Mouse (Mus musculus): Measurements from ENCODE around the gene Lrrc75b. TPM values are rescaled to one million over a fixed set of nuclear protein-coding genes. Genes with fewer than 3 reads are reported as not detected.
"Not testable (repeated sequence)": the region's sequence is repeated elsewhere in the genome, so short reads cannot be mapped to it uniquely, and the experiment has no call there.

The Lrrc75b gene
- polyA plus RNA-seq, 1 experiment, result 8.9 TPM

GRCm38 (mm10) chr10:75551175-75551574 is 9.0 kb downstream of the Lrrc75b start:
- no peak overlapping the region for H3K27ac ChIP-seq (ENCODE audit: insufficient read depth, low read length)
- no peaks in the 10 kb centered on the region; the same call in 1 of the 2 replicates for H3K4me1 ChIP-seq (ENCODE audit: control insufficient read depth, insufficient read depth, low read length)
- TF ChIP-seq POLR2A (IDR thresholded peaks at IDR 0.05; ENCODE audit: extremely low read depth, insufficient read depth, low read length) (no peak), CTCF (IDR thresholded peaks at IDR 0.05; ENCODE audit: extremely low read depth, insufficient read depth, low read length) (no peak)
- no peak overlapping the region for H3K4me3 ChIP-seq (ENCODE audit: insufficient read depth, low read length)

- Histone ChIP-seq H3K27ac (ENCODE audit: insufficient read depth, low read length) (no peak overlapping the region), H3K4me1 (ENCODE audit: control insufficient read depth, insufficient read depth, low read length) (no peaks in the 10 kb centered on the region; the same call in 1 of the 2 replicates), H3K4me3 (ENCODE audit: insufficient read depth, low read length) (no peak overlapping the region)
- TF ChIP-seq CTCF (IDR thresholded peaks at IDR 0.05; ENCODE audit: extremely low read depth, insufficient read depth, low read length) (no peak), POLR2A (IDR thresholded peaks at IDR 0.05; ENCODE audit: extremely low read depth, insufficient read depth, low read length) (no peak)
These were observed 10.2 kb downstream of the Lrrc75b start for GRCm38 (mm10) chr10:75549886-75550285.

- no peaks in the 10 kb centered on the region; the same call in 1 of the 2 replicates for H3K4me1 ChIP-seq (ENCODE audit: control insufficient read depth, insufficient read depth, low read length)
- no peak for TF ChIP-seq POLR2A (IDR thresholded peaks at IDR 0.05; ENCODE audit: extremely low read depth, insufficient read depth, low read length)
- no peak for TF ChIP-seq CTCF (IDR thresholded peaks at IDR 0.05; ENCODE audit: extremely low read depth, insufficient read depth, low read length)
- H3K27ac ChIP-seq (ENCODE audit: insufficient read depth, low read length), result no peak overlapping the region
- no peak overlapping the region for H3K4me3 ChIP-seq (ENCODE audit: insufficient read depth, low read length)
These were observed 11.6 kb downstream of the Lrrc75b start for GRCm38 (mm10) chr10:75548486-75548885.

GRCm38 (mm10) chr10:75547901-75548300 is 12.2 kb downstream of the Lrrc75b start:
- no peaks in the 10 kb centered on the region; the same call in 1 of the 2 replicates for H3K4me1 ChIP-seq (ENCODE audit: control insufficient read depth, insufficient read depth, low read length)
- H3K4me3 ChIP-seq (ENCODE audit: insufficient read depth, low read length), result no peak overlapping the region
- TF ChIP-seq CTCF (IDR thresholded peaks at IDR 0.05; ENCODE audit: extremely low read depth, insufficient read depth, low read length) (no peak), POLR2A (IDR thresholded peaks at IDR 0.05; ENCODE audit: extremely low read depth, insufficient read depth, low read length) (no peak)
- H3K27ac ChIP-seq (ENCODE audit: insufficient read depth, low read length), result no peak overlapping the region

GRCm38 (mm10) chr10:75536123-75536522 is 24.0 kb downstream of the Lrrc75b start:
- Histone ChIP-seq H3K27ac (ENCODE audit: insufficient read depth, low read length) (no peak overlapping the region), H3K4me1 (ENCODE audit: control insufficient read depth, insufficient read depth, low read length) (peaks cover 1% of the 10 kb centered on the region; the same call in 1 of the 2 replicates), H3K4me3 (ENCODE audit: insufficient read depth, low read length) (no peak overlapping the region)
- no peak for TF ChIP-seq POLR2A (IDR thresholded peaks at IDR 0.05; ENCODE audit: extremely low read depth, insufficient read depth, low read length)
- no peak for TF ChIP-seq CTCF (IDR thresholded peaks at IDR 0.05; ENCODE audit: extremely low read depth, insufficient read depth, low read length)

- Histone ChIP-seq H3K4me3 (ENCODE audit: insufficient read depth, low read length) (no peak overlapping the region), H3K4me1 (ENCODE audit: control insufficient read depth, insufficient read depth, low read length) (peaks cover 1% of the 10 kb centered on the region; the same call in 1 of the 2 replicates), H3K27ac (ENCODE audit: insufficient read depth, low read length) (no peak overlapping the region)
- TF ChIP-seq CTCF (IDR thresholded peaks at IDR 0.05; ENCODE audit: extremely low read depth, insufficient read depth, low read length) (no peak), POLR2A (IDR thresholded peaks at IDR 0.05; ENCODE audit: extremely low read depth, insufficient read depth, low read length) (no peak)
These were observed 24.7 kb downstream of the Lrrc75b start for GRCm38 (mm10) chr10:75535423-75535822.

GRCm38 (mm10) chr10:75534934-75535333 is 25.2 kb downstream of the Lrrc75b start:
- Histone ChIP-seq H3K27ac (ENCODE audit: insufficient read depth, low read length) (no peak overlapping the region), H3K4me1 (ENCODE audit: control insufficient read depth, insufficient read depth, low read length) (peaks cover 1% of the 10 kb centered on the region; the same call in 1 of the 2 replicates), H3K4me3 (ENCODE audit: insufficient read depth, low read length) (no peak overlapping the region)
- TF ChIP-seq POLR2A (IDR thresholded peaks at IDR 0.05; ENCODE audit: extremely low read depth, insufficient read depth, low read length), result no peak
- TF ChIP-seq CTCF (IDR thresholded peaks at IDR 0.05; ENCODE audit: extremely low read depth, insufficient read depth, low read length), result no peak

- Histone ChIP-seq H3K27ac (ENCODE audit: insufficient read depth, low read length) (no peak overlapping the region), H3K4me3 (ENCODE audit: insufficient read depth, low read length) (no peak overlapping the region), H3K4me1 (ENCODE audit: control insufficient read depth, insufficient read depth, low read length) (peaks cover 1% of the 10 kb centered on the region; the same call in 1 of the 2 replicates)
- TF ChIP-seq POLR2A (IDR thresholded peaks at IDR 0.05; ENCODE audit: extremely low read depth, insufficient read depth, low read length), result no peak
These were observed 25.9 kb downstream of the Lrrc75b start for GRCm38 (mm10) chr10:75534216-75534615.

- H3K4me1 ChIP-seq (ENCODE audit: control insufficient read depth, insufficient read depth, low read length), result peaks cover 1% of the 10 kb centered on the region; the same call in 1 of the 2 replicates
- H3K4me3 ChIP-seq (ENCODE audit: insufficient read depth, low read length), result no peak overlapping the region
- H3K27ac ChIP-seq (ENCODE audit: insufficient read depth, low read length), result no peak overlapping the region
- TF ChIP-seq CTCF (IDR thresholded peaks at IDR 0.05; ENCODE audit: extremely low read depth, insufficient read depth, low read length) (no peak), POLR2A (IDR thresholded peaks at IDR 0.05; ENCODE audit: extremely low read depth, insufficient read depth, low read length) (no peak)
These were observed 28.5 kb downstream of the Lrrc75b start for GRCm38 (mm10) chr10:75531532-75532090.

GRCm38 (mm10) chr10:75530322-75530721 is 29.8 kb downstream of the Lrrc75b start:
- TF ChIP-seq CTCF (IDR thresholded peaks at IDR 0.05; ENCODE audit: extremely low read depth, insufficient read depth, low read length), result no peak
- TF ChIP-seq POLR2A (IDR thresholded peaks at IDR 0.05; ENCODE audit: extremely low read depth, insufficient read depth, low read length), result no peak
- no peak overlapping the region for H3K27ac ChIP-seq (ENCODE audit: insufficient read depth, low read length)
- H3K4me3 ChIP-seq (ENCODE audit: insufficient read depth, low read length), result no peak overlapping the region
- peaks cover 1% of the 10 kb centered on the region; the same call in 1 of the 2 replicates for H3K4me1 ChIP-seq (ENCODE audit: control insufficient read depth, insufficient read depth, low read length)

GRCm38 (mm10) chr10:75525450-75525849 is 34.7 kb downstream of the Lrrc75b start:
- not testable (repeated sequence) for H3K27ac ChIP-seq (ENCODE audit: insufficient read depth, low read length); H3K4me1 ChIP-seq (ENCODE audit: control insufficient read depth, insufficient read depth, low read length); H3K4me3 ChIP-seq (ENCODE audit: insufficient read depth, low read length)
